Mouse (Mus musculus) thymus, adult 2 months (tissue): Measurements from ENCODE around the gene A130010J15Rik. TPM values are rescaled to one million over a fixed set of nuclear protein-coding genes. Genes with fewer than 3 reads are reported as not detected.
A peak's percentile ranks its signal among the peaks of the same experiment; 100 is the strongest.

ENCODE experiments used
- DNase-seq: peaks from one replicate; pipeline ENCODE4 v3.0.0; 2021
- H3K27ac ChIP-seq: fragments of 200-500 bp; 2 replicates; pipeline ENCODE4 v1.5.1; 2012; ENCODE audit warnings: low read length, control low read depth; ENCODE audit not compliant: control insufficient read depth, insufficient read depth
- H3K27me3 ChIP-seq: fragments of 200-500 bp; 2 replicates; pipeline ENCODE4 v1.6.1; 2012; ENCODE audit warnings: mild to moderate bottlenecking, low read length, moderate library complexity, mixed read lengths; ENCODE audit not compliant: control insufficient read depth, insufficient read depth
- H3K36me3 ChIP-seq: fragments of 200-500 bp; 2 replicates; pipeline ENCODE4 v1.6.1; 2012; ENCODE audit warnings: mild to moderate bottlenecking, low read length, moderate library complexity; ENCODE audit not compliant: control insufficient read depth, insufficient read depth
- H3K4me1 ChIP-seq: fragments of 200-500 bp; replicated peaks from 2 replicates; pipeline ENCODE4 v1.6.1; 2012; ENCODE audit warnings: low read length; ENCODE audit not compliant: control insufficient read depth, insufficient read depth
- H3K4me3 ChIP-seq: fragments of 200-500 bp; 2 replicates; pipeline ENCODE4 v1.5.1; 2012; ENCODE audit warnings: mild to moderate bottlenecking, low read length, control low read depth, moderate library complexity; ENCODE audit not compliant: control insufficient read depth, insufficient read depth
- CTCF ChIP-seq: fragments of 200-500 bp; IDR thresholded peaks from 2 replicates; pipeline ENCODE4 v1.5.1; 2012; ENCODE audit warnings: mild to moderate bottlenecking, control low read depth, low read length, moderate library complexity, borderline replicate concordance; ENCODE audit not compliant: control insufficient read depth, poor library complexity, insufficient read depth; ENCODE audit errors: extremely low read depth
- POLR2A ChIP-seq: fragments of 200-500 bp; IDR thresholded peaks from 2 replicates; pipeline ENCODE4 v1.6.1; 2012; ENCODE audit warnings: mild to moderate bottlenecking, low read length, control low read depth, moderate library complexity; ENCODE audit not compliant: control insufficient read depth, poor library complexity, insufficient read depth; ENCODE audit errors: extremely low read depth
- WGBS: fragments of 180-500 bp; shearing (Covaris S2); methylation state at CpG from one replicate; pipeline ENCODE4 v1.1.7; 2018; 5-methylcytosine and 5-hydroxymethylcytosine counted together
- polyA plus RNA-seq: library from polyadenylated mRNA; depleted of rRNA; stranded (reverse); fragments of >200 nt; gene quantifications from 2 replicates; pipeline ENCODE4 v1.2.3, GENCODE M21; 2012; rRNA removed

The A130010J15Rik gene
- polyA plus RNA-seq = 6.8 and 7.2 TPM in 2 replicates

- TF ChIP-seq CTCF (no peak), POLR2A (no peak)
- no peaks in the 10 kb centered on the region for H3K27me3 ChIP-seq
- no peak within 1 kb of the TSS for H3K4me3 ChIP-seq
- 95% methylated on average over 3 of the region's 3 CpGs for WGBS
- DNase-seq = no peak
- H3K36me3 ChIP-seq = no peaks in the 10 kb centered on the region
- H3K27ac ChIP-seq = no peak within 1 kb of the TSS; the same call in 1 of the 2 replicates
- peaks cover 18% of the 10 kb centered on the region for H3K4me1 ChIP-seq
Observed at GRCm38 (mm10) chr1:193167746-193168145, at the start of gene A130010J15Rik. Gene A130010J15Rik, plus strand, starts transcription at chr1:193168046.

- no peak for TF ChIP-seq CTCF
- TF ChIP-seq POLR2A = no peak
- H3K27ac ChIP-seq = peak overlapping the region; percentile 94
- WGBS = 5% methylated on average over 7 of the region's 7 CpGs
Observed at GRCm38 (mm10) chr1:193122793-193123192, 45.1 kb upstream of the A130010J15Rik start.

GRCm38 (mm10) chr1:193123290-193123689 is 44.6 kb upstream of the A130010J15Rik start:
- TF ChIP-seq CTCF (no peak), POLR2A (no peak)
- Histone ChIP-seq H3K27me3 (no peaks in the 10 kb centered on the region), H3K27ac (peak overlapping the region; percentile 94), H3K4me1 (peaks cover 36% of the 10 kb centered on the region), H3K4me3 (peak overlapping the region; percentile 2; the same call in 1 of the 2 replicates), H3K36me3 (peaks cover 69% of the 10 kb centered on the region)
- WGBS = 26% methylated on average over 6 of the region's 6 CpGs
- no peak for DNase-seq

More at GRCm38 (mm10) chr1:193122793-193123192, 45.1 kb upstream of the A130010J15Rik start:
- no peak overlapping the region for H3K4me3 ChIP-seq
- DNase-seq = peak; percentile 61
- H3K27me3 ChIP-seq = no peaks in the 10 kb centered on the region
- peaks cover 69% of the 10 kb centered on the region for H3K36me3 ChIP-seq
- H3K4me1 ChIP-seq = peaks cover 31% of the 10 kb centered on the region

- H3K4me3 ChIP-seq = no peak overlapping the region
- TF ChIP-seq CTCF (no peak), POLR2A (no peak)
- WGBS = 61% methylated on average over 4 of the region's 4 CpGs
- DNase-seq = no peak
- H3K4me1 ChIP-seq = peaks cover 38% of the 10 kb centered on the region
- no peaks in the 10 kb centered on the region for H3K27me3 ChIP-seq
- H3K27ac ChIP-seq = no peak overlapping the region
- H3K36me3 ChIP-seq = peaks cover 44% of the 10 kb centered on the region
Observed at GRCm38 (mm10) chr1:193125835-193126234, 42.0 kb upstream of the A130010J15Rik start.

- Histone ChIP-seq H3K27ac (no peak overlapping the region), H3K27me3 (no peaks in the 10 kb centered on the region), H3K4me3 (no peak overlapping the region), H3K36me3 (peaks cover 26% of the 10 kb centered on the region), H3K4me1 (peaks cover 30% of the 10 kb centered on the region)
- WGBS = 95% methylated on average over 6 of the region's 6 CpGs
- TF ChIP-seq POLR2A (no peak), CTCF (no peak)
- no peak for DNase-seq
Observed at GRCm38 (mm10) chr1:193128055-193128454, 39.8 kb upstream of the A130010J15Rik start.

GRCm38 (mm10) chr1:193129321-193129720 is 38.5 kb upstream of the A130010J15Rik start:
- peak overlapping the region; percentile 64 for H3K4me3 ChIP-seq
- H3K27ac ChIP-seq = no peak overlapping the region
- H3K27me3 ChIP-seq = no peaks in the 10 kb centered on the region
- H3K36me3 ChIP-seq = peaks cover 20% of the 10 kb centered on the region
- 10% methylated on average over 5 of the region's 5 CpGs for WGBS
- TF ChIP-seq POLR2A (no peak), CTCF (no peak)
- DNase-seq = no peak
- peaks cover 21% of the 10 kb centered on the region for H3K4me1 ChIP-seq
